Mouse (Mus musculus) urinary bladder, postnatal 4 days (tissue): ENCODE measurements around the gene Ext2.

Source experiments
- DNase-seq, 2 experiments: peaks; one replicate each; pipeline ENCODE4 v3.0.0; 2021 to 2022; ENCODE audit warnings: low spot score in 2 of 2

Ext2 gene

DNA sequence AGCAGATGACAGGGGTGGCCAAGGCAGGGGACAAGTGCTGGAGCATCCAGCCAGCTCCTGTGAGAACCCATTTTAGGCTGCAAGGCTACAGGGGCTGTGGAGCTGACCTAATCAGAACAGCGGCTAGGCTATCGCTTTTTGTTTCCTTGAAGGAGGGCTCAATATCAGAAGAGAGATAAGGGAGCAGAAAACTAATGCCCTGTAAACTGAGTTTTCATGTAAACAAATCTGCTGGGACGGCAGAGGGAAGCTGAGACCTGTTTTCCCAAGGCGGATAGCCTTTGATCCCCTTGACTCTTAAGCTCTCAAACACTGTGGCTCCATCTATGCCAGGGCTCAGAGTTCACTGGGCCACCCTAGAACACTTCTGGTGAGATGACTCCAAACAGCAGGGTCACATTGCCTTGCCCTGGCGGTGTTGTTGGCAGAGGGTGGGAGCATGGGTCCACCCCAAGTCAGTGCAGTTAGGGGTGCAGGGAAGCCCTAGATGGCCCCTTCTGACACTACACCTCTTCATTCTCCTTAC, 83.3 kb downstream of the Ext2 start:
- no peak for DNase-seq

DNA sequence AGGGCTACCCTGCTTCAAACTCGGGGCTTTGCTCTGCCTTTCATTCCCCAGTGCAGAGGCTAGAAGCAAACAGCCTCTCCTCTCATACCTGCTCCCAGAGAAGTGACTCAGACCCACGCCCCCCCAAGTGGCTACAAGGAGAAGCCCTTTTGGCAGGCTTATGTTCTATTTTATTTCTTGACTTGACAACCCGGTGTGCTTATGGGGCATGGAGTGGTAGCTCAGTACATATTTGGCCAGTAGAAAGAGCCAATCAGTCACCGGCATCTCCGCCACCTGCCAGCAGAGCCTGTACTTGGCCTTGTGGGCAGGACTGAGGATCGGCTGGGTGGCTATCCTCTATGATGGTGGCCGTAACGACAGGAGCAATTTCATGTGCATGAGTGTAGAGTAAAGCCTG, 85.2 kb downstream of the Ext2 start:
- DNase-seq, result no peak

DNA sequence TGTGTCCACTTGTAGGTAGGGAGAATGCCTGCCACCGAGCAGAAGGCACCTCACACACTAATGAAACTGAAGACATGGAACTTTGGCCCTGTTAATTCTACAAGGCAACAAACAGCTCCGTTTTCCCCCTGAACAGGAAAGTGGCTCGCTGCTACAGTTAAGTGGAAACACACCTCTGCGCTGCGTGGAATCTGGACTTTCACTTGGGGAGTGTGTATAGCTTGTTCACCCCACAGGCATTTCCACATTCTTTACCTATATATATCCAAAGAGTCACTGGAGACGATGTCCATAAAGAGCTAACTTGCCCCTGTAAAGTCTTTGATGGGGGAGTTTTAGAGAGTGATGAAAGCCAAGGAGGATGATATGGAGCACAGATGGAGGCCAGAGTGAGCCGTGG, 89.7 kb downstream of the Ext2 start:
- no peak for DNase-seq

DNA sequence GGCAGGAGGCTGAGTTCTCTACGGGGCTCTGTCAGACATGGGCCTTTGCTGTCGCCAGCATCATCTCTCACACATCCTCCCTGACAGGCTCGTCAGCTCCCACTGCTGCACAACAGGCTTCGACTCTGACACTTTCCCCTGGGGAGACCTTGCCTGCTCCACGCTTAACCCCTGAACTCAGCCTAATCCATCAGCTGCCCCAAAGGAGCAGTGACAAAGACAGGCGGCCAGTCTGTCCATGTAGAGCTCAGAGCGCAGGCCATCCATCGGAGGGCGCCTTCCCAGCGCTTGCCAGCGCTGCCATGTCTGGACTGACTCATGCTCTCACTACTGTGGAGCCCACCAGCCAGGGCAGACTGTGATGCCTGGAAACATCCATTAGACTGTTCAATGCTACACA, 92.8 kb downstream of the Ext2 start:
- DNase-seq, result no peak

DNA sequence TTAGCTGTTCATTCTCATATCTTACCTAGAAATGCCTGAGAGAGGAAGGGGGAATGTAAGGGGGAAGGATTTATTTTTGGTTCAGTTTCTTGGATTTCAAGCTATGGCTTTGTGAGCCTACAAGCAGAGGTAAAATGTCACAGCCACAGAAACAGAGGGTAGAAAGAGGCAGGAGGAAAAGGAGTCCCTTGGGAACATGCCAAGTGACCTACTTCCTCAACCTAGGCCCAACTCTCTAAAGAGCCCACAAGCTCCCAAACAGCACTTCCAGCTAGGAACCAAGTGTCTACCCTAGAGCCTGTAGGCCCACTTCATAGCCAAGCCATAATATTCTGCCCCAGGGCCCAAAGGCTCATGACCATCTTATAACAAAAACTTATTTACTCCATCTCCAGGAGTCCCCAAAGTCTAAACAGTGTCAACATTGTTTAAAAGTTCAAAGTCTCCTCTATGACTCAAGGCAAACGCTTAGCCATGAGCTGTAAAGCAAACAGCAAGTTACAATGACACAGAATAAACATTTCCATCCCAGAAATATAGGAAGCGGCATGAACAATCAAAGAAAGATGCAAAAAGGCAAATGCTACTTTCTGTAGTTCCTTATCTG, 99.1 kb downstream of the Ext2 start:
- no peak for DNase-seq

DNA sequence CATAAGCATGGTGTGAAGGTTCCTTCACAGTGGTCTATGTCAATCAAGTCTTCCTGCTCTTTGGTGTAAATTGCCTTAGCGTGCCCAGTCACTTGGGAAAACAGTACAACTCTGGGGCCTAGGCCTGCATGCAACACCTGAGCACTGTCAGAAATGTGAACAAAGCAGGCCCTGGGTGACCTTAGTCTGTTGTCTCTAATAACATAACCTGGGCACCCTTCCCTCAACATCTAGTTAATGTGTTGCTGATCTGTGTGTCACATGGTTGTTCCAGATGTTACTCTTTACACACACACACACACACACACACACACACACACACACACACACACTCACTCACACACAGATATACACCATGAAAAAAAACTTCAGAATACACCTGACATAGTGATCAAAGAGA, 101.4 kb downstream of the Ext2 start:
- no peak for DNase-seq

DNA sequence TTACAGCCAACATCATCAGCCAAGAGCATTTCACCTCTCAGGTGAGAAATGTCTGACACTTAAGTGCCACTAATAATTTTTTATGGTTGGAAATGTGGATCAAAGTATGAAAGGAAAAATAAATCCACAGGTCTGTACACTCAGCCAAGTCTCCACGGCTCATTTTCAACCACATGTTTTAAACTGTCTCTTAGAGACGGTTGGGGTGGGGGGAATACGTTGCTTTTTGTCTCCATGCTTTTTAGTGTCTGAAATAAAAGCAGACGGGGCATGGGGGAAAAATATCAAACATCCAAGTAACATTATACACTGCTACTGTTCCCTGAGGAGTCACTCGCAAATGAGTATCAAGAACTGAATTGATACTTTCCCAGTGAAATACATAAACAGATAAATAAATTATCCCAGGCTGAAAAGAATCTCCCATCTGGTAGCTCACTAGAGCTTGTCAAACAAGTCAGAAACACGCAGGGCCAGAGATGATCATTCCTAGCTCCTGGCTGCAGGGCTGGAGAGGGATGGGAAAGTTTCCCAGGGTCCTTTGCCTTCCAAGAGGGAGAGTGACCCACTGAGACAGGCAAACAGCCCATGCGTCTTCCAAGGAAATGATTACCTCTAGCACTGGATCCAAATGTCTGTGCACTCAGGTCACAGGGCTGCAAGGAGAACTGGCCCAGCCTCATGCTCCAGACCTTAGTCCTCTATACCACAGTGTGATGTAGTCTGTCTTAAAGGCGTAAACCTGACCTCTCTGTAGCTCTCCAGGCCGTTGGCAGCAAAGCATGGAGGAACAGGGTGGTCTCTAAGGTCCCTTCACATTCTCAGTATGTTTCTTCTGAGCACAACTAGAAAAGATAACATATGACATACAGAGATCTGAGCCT, 102.3 kb downstream of the Ext2 start:
- DNase-seq, result no peak

DNA sequence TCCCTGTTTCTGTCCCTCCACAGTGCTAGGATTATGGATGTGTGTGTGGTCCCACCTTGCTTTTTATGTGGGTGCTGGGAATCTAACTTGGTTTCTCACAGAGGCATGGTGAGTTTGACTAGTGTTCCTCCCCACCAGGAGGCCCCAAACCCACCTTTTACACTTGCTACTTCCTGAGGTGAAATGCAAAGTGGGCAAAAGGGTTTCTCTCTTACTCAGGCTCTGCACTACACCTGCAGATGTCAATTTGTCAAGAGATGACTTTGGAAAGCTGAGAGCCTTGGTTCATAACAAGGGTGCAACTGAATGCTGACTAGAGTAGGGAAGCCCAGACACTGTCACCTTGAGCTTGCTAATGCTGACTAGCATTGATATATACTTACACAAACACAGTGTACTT, 109.1 kb downstream of the Ext2 start:
- DNase-seq, result no peak

DNA sequence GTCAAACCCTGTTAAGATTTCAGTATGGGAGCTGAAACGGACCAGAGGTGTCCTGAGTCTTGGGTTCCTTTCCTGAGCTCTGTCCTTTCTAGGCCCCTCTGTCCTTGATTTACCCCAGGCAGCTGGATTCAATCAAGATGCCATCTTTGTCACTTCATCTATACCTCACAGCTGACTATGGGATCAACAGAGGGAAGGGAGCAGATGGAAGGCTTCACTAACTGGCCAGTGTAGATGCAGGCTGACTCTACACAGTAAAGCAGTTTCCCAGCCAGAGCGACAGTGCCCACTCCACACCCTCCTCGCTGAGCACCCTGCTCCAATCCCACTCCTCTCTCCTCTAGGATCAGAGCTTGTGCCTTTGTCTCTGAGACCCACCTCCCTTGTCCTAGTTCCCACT, 110.9 kb downstream of the Ext2 start:
- DNase-seq, result no peak

DNA sequence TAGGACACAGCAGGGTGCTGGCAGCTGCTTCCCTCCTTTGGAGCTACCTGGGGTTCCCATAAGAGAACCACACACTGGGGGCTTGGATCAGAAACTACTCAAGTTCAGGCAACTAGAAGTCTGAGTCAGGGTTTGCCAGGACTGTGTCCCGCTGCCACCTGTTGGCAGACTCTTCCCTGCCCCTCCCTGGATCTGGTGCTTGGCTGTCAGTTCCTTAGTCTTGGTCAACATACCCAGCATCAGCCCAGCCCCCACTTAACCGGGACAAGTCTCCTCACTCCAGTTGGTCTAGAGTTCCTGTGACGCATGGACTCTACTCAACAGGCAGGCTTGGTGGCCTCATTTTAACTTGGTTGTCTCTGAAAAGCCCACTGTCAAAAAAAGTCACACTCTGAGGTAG, 112.7 kb downstream of the Ext2 start:
- DNase-seq, result no peak

DNA sequence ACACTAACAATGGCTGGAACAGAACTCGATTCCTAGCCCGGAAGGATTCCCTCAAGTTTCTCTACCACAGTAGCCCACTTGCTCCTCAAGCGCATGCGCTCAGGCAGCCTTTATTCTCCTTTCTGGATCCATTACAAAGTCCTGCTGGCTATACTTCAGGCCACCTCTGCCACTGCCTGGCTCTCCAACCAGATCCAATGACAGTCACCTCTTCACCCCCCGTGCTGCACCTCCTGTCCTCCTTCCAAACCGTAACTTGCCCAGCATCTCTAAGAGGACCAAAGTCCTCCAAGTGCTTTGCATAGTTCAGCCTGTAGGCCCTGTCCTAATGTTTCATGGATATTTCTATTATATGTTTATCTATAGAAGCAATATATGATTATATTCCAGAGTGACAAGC, 113.1 kb downstream of the Ext2 start:
- no peak for DNase-seq

DNA sequence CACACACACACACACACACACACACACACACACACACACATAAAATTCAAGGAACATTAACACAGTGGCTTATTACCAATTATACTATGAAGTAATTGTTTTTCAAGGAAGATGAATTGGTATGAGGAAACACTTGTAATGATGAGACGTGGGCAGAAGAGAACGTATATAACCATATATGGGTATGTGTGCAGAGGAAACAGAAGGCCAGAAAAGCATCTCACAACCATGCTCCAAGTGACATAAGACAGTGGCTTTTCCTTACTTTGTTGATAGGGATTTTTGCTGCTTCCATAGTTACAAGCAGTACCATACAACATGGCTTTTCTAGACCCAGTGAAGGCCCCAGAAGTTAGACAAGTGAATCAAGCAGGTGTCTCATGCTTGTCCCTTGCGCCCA, 115.5 kb downstream of the Ext2 start:
- DNase-seq, result no peak

DNA sequence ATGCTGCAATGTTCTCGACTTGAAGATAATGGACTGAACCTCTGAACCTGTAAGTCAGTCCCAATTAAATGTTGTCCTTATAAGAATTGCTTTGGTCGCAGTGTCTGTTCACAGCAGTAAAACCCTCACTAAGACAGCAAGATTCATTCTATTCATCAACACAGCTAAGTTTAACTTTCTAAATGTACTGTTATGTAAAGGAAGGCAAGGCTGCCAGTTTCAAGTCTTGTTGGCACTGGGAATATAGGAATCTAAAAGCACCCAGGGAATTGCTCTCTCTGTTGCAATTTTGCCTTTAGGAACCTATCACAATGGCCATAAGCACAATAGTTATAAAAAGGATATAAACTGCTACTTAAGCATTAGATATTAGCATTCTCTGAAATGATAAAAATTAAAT, 116.0 kb downstream of the Ext2 start:
- DNase-seq, result no peak

DNA sequence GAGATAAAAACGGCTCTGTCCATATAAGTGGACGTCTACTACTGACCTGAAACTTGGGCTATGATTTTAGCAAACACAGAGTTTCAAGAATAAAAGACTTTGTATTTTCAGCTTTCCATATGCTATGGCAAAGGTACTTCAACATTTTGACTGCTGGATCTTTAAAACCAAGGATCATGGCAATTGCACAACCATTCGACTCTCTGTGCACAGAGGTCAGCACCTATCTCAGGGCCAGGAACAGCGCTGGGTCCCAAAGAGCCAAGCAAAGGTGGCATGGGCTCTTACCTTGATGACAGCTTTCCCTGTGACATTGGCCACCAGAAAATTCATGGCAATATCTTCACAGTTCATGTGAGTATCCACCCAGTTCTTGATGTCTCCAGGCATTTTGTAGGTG, 118.2 kb downstream of the Ext2 start:
- DNase-seq, result no peak

DNA sequence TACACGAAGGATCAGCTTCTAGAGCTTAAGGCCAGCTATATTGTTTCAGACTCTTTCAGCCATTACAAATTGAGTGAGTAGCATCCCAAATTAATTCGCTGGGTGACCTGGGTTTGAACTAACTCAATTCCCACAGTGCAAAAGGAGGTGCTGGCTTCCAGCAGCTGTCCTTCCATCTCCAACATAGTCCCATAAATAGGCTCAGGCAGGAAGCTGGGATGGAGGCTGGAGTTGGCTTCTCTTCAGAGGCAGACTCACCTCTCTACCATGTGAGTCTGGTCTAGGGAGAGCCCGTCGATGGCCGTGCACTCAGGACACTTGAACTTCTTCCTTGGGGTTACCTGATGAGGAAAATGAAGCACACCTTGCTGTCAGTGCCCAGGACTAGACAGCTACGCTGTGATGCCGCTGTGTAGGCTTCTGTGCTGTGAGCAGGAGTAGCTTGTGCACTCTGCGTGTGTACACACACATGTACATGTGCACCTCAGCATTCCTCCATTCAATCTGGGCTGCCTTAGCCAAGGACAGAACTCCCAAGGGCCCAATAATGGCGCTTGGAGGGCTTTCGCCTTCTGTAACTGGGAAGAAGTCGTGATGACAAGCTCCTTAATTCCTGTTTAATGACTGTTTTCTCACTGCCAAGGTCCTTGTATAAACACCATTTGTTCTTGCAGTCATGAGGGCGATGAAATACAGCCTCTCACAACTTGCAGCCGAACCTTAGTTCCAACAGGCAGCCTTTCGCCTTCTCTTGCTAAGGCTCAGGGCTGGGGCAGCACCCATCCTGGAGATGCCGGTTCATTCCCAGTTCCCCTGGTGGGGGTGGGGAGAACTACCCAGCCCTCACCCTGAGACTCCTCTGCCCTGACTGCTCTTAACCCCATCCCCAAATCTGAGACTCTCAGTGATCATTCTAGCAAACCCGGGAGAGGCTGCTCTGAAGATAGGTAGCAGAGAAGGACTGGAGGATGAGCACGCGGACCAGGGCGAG, 119.1 kb downstream of the Ext2 start:
- no peak for DNase-seq

DNA sequence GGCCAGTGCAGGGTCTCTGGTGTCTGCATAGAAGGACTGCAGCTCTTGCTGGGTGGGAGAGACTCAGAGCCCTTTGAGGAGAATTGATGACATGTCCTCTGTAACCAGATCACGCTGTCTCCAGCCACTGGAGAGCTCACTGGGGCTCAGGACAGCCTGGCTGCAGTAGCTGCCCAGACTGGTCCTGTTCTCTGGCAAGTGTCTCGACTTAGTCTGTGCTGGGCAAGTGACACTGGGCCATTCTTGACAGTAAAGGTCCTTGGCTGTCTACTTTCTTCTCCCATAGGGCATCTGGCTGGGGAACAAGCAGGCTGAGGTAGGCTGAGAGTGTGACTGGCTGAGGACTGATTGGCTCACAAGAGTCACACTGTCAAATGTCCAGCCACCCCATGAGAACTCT, 123.0 kb downstream of the Ext2 start:
- DNase-seq, result no peak

DNA sequence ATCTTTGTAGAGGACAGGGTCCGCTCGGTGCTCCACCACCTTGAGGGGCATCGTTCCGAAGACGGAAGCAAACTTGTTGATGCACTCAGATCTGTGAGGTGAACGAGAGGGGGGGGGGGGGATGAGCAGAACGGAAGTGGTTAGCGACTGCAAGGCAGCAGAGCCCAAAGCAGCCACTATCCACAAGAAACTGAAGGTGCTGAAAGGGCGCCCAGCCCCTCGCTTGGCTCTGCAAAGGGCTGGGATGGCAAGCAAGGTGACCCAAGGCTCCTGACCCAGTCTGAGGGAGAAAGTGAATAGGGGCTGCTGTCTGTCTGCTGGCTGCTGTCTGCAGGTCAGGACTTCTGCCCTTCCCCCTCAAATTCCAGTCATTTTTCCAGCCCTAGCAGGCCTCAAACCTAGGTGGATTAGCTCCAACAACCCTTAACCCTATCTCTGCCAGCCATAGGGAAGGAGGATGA, 126.2 kb downstream of the Ext2 start:
- no peak for DNase-seq

DNA sequence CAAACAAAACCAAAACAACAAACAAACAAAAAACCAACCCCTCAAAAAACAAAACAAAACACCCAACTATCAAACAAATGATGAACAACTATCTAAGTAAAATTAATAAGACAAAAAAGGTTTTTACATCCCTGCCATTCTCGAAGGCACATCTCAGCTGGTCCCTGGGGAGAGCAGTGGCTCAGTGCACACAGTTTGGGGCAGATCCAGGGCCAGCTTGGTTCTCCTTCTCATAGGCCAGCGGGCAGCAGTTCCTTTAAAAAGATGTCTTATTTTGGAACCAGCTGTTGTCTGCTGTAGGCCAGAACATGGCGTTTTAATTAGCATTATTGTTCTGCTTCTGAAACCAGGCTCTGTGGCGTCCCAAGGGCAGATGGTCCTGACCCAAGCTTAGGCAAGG, 129.3 kb downstream of the Ext2 start:
- no peak for DNase-seq

DNA sequence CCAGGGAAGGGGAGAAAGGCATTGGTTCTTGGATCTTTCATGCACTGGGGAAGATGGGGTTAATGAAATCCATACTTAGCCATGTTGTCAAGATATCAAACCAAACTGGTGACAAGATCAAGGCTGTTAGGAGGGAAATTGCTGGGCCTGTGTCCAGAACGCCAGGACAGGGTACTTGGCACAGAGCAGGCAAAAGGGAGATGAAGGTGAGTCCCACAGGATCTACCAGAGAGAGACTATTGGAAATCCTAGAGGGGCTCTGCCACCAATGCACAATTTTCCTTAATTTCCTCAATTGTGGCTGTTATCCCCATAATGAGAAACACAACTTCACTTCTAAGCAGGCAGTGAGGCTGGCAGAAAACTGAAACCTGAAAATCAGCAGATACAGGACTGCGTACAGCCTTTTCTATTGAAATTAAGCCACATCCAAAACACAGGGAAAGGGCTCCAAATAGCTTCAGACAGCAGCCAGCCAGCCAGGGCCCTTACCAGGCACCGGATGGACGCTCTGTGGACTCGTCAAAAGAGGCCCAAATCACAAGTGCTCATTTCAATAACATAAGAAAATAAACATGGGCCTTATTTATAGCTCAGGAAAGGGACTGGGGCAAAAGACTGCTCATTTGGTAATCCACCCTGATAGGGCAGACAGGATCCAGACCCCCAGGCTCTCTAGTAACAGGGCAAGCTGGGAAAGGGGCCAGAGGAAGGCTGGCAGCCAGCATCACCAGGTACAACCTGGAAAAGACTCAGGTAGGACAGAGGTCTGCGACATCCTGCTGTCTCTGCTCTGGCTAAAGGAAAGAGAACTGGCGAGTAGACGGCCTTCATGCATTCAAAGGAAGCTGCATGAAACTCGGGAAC, 132.1 kb downstream of the Ext2 start:
- DNase-seq, result no peak

DNA sequence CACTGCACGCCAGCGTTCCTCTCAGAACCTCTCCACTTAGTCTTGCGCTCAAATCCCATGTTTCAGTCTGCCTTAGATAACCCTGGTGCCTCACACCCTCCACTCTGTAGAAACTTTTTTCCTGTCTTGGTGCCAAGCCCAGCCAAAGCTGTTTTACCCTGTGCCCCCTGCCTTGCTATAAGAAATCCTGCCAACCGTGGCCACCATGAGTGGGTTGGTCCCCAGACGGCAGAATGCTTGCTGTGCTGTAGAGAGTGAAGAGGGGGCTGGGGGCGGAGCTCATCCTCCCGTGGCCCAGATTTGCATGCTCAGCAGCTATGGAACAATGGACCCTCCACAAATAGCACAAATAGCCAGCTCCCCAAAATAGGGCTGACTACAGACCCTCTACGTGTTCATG, 138.7 kb downstream of the Ext2 start:
- DNase-seq, result no peak

DNA sequence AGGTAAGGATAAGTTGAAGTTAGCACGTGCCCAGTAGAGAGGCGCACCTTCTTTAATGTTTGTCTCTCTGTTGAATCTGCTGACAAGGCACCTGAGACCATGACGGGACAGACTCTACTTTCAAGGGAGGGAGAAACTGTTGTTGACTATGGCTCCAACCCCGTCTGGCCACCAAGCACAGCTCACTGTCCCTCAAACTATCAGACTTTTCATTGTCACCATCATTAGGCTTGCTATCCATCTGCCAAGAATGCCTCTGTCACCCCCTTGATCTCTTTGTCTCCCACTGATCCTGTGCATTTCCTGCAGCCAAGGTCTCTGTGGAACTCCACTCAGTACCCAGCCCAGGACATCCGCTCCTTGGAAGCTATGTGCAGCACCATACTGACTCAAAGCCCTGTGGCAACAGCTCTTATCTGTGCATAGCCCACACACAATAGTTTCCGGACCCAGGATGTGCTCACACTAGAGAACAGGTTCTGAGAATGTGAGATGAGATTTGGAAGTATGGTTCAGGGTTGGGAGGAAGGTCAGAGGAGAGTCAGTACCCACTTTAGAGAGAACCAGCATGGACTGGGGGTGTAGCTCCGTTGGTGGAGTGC, 139.7 kb downstream of the Ext2 start:
- no peak for DNase-seq
